Mouse (Mus musculus): ENCODE results near the gene Plch2. TPM values are rescaled to one million over a fixed set of nuclear protein-coding genes. Genes with fewer than 3 reads are reported as not detected.

The Plch2 gene
- polyA plus RNA-seq, 1 experiment from 2014 or later: 0.43 TPM

- peaks cover 4% of the 10 kb centered on the region for H3K27me3 ChIP-seq (replicated peaks; ENCODE audit: control insufficient read depth, insufficient read depth, low read length)
- 56% methylated on average over 4 of the region's 4 CpGs for WGBS
- no peak overlapping the region for H3K4me3 ChIP-seq (ENCODE audit: low read depth, low read length)
- DNase-seq (ENCODE audit: low spot score) (no peak), ATAC-seq (replicated peaks; ENCODE audit: low FRiP score) (no peak)
- H3K4me1 ChIP-seq (replicated peaks; ENCODE audit: control insufficient read depth, insufficient read depth, low read length): peaks cover 5% of the 10 kb centered on the region; the same call in 1 of the 2 replicates
- no peak overlapping the region for H3K4me2 ChIP-seq
- H3K9ac ChIP-seq (ENCODE audit: low read depth, low read length): no peak overlapping the region
- no peak overlapping the region for H3K27ac ChIP-seq (ENCODE audit: low read depth, low read length)
- no peaks in the 10 kb centered on the region for H3K36me3 ChIP-seq (ENCODE audit: control insufficient read depth, insufficient read depth, low read length)
- H3K9me3 ChIP-seq (ENCODE audit: control insufficient read depth, low read length): no peaks in the 10 kb centered on the region
Observed at GRCm38 (mm10) chr4:155015550-155015949, 41.0 kb downstream of the Plch2 start.

DNA sequence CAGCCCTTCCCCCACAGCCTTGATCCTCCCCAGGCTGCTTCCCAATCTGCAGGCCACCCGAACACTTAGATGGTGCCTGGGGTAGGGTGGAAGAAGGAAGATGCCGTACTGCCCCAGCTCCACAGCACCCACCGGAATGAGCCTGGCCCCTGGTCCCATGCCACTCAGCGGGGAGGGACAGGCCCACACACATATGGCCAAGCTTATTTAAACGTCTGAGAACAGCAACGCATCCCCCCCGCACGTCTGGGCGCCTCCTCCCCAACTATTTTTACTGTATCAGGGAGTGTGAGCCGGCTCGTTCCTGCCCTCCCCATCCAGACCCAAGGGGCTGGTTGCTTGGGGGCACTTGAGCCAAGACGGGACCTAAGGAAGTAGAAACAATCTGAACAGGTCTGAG, 41.8 kb downstream of the Plch2 start:
- Histone ChIP-seq H3K9me3 (ENCODE audit: control insufficient read depth, low read length) (no peaks in the 10 kb centered on the region), H3K4me1 (replicated peaks; ENCODE audit: control insufficient read depth, insufficient read depth, low read length) (peaks cover 5% of the 10 kb centered on the region; the same call in 1 of the 2 replicates), H3K36me3 (ENCODE audit: control insufficient read depth, insufficient read depth, low read length) (no peaks in the 10 kb centered on the region), H3K4me2 (no peak overlapping the region), H3K9ac (ENCODE audit: low read depth, low read length) (no peak overlapping the region), H3K4me3 (ENCODE audit: low read depth, low read length) (no peak overlapping the region), H3K27ac (ENCODE audit: low read depth, low read length) (no peak overlapping the region), H3K27me3 (replicated peaks; ENCODE audit: control insufficient read depth, insufficient read depth, low read length) (peaks cover 4% of the 10 kb centered on the region)
- WGBS: 71% methylated on average over 12 of the region's 12 CpGs
- ATAC-seq (replicated peaks; ENCODE audit: low FRiP score) (no peak), DNase-seq (ENCODE audit: low spot score) (no peak)

- peaks cover 5% of the 10 kb centered on the region; the same call in 1 of the 2 replicates for H3K4me1 ChIP-seq (replicated peaks; ENCODE audit: control insufficient read depth, insufficient read depth, low read length)
- no peak overlapping the region for H3K27ac ChIP-seq (ENCODE audit: low read depth, low read length)
- no peak for ATAC-seq (replicated peaks; ENCODE audit: low FRiP score)
- H3K4me2 ChIP-seq: no peak overlapping the region
- 73% methylated on average over 14 of the region's 14 CpGs for WGBS
- peaks cover 4% of the 10 kb centered on the region for H3K27me3 ChIP-seq (replicated peaks; ENCODE audit: control insufficient read depth, insufficient read depth, low read length)
- H3K4me3 ChIP-seq (ENCODE audit: low read depth, low read length): no peak overlapping the region
- H3K36me3 ChIP-seq (ENCODE audit: control insufficient read depth, insufficient read depth, low read length): no peaks in the 10 kb centered on the region
- H3K9ac ChIP-seq (ENCODE audit: low read depth, low read length): no peak overlapping the region
- no peaks in the 10 kb centered on the region for H3K9me3 ChIP-seq (ENCODE audit: control insufficient read depth, low read length)
- no peak for DNase-seq (ENCODE audit: low spot score)
Observed at GRCm38 (mm10) chr4:155014244-155014643, 42.3 kb downstream of the Plch2 start.

DNA sequence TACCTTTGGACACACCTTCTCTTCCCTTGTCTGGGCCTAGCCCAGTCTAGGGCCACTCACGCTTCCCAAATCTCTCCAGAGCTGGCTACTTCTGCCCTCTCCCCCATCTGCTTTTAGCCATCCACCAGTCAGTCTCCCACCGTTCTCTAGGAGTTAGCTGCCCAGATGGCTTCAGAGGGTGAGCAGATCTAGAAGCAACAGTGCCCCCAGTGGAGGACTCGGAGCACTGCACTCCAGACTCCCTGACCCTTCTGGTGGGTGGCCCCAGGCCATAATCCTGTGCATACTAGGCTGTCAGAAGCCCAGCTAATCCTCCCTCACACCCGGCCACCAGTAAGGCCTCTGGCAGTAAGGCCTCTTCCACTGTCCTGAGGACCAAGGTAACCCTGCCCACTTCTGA, 43.8 kb downstream of the Plch2 start:
- H3K36me3 ChIP-seq (ENCODE audit: control insufficient read depth, insufficient read depth, low read length): no peaks in the 10 kb centered on the region
- WGBS: 6% methylated on average over 4 of the region's 4 CpGs
- no peak overlapping the region for H3K9ac ChIP-seq (ENCODE audit: low read depth, low read length)
- no peak overlapping the region for H3K4me2 ChIP-seq
- DNase-seq (ENCODE audit: low spot score): peak; percentile 47
- no peaks in the 10 kb centered on the region for H3K4me1 ChIP-seq (replicated peaks; ENCODE audit: control insufficient read depth, insufficient read depth, low read length)
- no peak overlapping the region for H3K27ac ChIP-seq (ENCODE audit: low read depth, low read length)
- H3K4me3 ChIP-seq (ENCODE audit: low read depth, low read length): no peak overlapping the region
- H3K9me3 ChIP-seq (ENCODE audit: control insufficient read depth, low read length): no peaks in the 10 kb centered on the region
- peaks cover under 1% of the 10 kb centered on the region for H3K27me3 ChIP-seq (replicated peaks; ENCODE audit: control insufficient read depth, insufficient read depth, low read length)
- no peak for ATAC-seq (replicated peaks; ENCODE audit: low FRiP score)

GRCm38 (mm10) chr4:155012115-155012514, 44.5 kb downstream of the Plch2 start:
- ATAC-seq (replicated peaks; ENCODE audit: low FRiP score): no peak
- Histone ChIP-seq H3K36me3 (ENCODE audit: control insufficient read depth, insufficient read depth, low read length) (no peaks in the 10 kb centered on the region), H3K9ac (ENCODE audit: low read depth, low read length) (no peak overlapping the region), H3K4me2 (no peak overlapping the region), H3K27me3 (replicated peaks; ENCODE audit: control insufficient read depth, insufficient read depth, low read length) (no peaks in the 10 kb centered on the region; the same call in 1 of the 2 replicates), H3K4me3 (ENCODE audit: low read depth, low read length) (no peak overlapping the region), H3K4me1 (replicated peaks; ENCODE audit: control insufficient read depth, insufficient read depth, low read length) (no peaks in the 10 kb centered on the region), H3K27ac (ENCODE audit: low read depth, low read length) (no peak overlapping the region), H3K9me3 (ENCODE audit: control insufficient read depth, low read length) (no peaks in the 10 kb centered on the region)
- no peak for DNase-seq (ENCODE audit: low spot score)
- WGBS: 53% methylated on average over 2 of the region's 2 CpGs

DNA sequence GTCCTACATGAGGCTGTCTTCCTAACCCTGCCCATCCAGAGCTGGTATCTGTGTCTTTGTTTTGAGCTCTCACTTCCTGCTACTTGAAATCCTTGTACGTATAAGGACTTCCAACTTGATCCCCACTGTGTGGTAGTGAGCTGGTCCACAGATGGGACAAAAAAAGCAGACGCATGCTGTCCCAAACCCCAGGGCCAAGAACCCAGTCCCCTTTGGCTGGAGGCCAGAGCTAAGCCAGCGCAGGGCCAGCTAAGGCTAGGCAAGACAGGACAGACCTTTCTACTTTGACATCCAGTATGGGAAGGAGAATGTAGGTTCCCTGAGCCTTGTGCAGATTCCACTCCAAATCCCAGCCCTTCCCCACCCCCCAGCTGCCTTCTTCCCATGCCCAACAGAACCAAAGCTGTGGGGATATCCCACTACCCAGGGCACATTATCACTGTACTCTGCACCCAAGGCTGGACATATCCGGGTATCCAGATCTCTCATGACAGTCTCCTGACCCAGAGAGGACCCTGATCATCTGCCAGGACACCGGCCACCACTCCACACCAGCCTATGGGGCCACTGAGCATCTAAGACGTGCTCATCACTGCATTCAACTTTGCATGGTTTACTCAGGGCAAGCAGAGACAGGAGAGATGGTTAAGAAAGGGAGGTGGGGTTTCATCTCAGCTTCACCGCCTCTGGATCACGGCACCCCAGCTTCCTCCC, 45.1 kb downstream of the Plch2 start:
- DNase-seq (ENCODE audit: low spot score): no peak
- H3K4me3 ChIP-seq (ENCODE audit: low read depth, low read length): no peak overlapping the region
- no peak for ATAC-seq (replicated peaks; ENCODE audit: low FRiP score)
- H3K4me1 ChIP-seq (replicated peaks; ENCODE audit: control insufficient read depth, insufficient read depth, low read length): no peaks in the 10 kb centered on the region
- H3K36me3 ChIP-seq (ENCODE audit: control insufficient read depth, insufficient read depth, low read length): no peaks in the 10 kb centered on the region
- 71% methylated on average over 8 of the region's 8 CpGs for WGBS
- no peak overlapping the region for H3K27ac ChIP-seq (ENCODE audit: low read depth, low read length)
- no peak overlapping the region for H3K9ac ChIP-seq (ENCODE audit: low read depth, low read length)
- H3K27me3 ChIP-seq (replicated peaks; ENCODE audit: control insufficient read depth, insufficient read depth, low read length): no peaks in the 10 kb centered on the region; the same call in 1 of the 2 replicates
- H3K4me2 ChIP-seq: no peak overlapping the region
- H3K9me3 ChIP-seq (ENCODE audit: control insufficient read depth, low read length): no peaks in the 10 kb centered on the region

GRCm38 (mm10) chr4:155010870-155011269, 45.7 kb downstream of the Plch2 start:
- H3K9me3 ChIP-seq (ENCODE audit: control insufficient read depth, low read length): no peaks in the 10 kb centered on the region
- 75% methylated on average over 5 of the region's 5 CpGs for WGBS
- H3K36me3 ChIP-seq (ENCODE audit: control insufficient read depth, insufficient read depth, low read length): no peaks in the 10 kb centered on the region
- no peaks in the 10 kb centered on the region for H3K4me1 ChIP-seq (replicated peaks; ENCODE audit: control insufficient read depth, insufficient read depth, low read length)
- H3K27ac ChIP-seq (ENCODE audit: low read depth, low read length): no peak overlapping the region
- no peak overlapping the region for H3K9ac ChIP-seq (ENCODE audit: low read depth, low read length)
- ATAC-seq (replicated peaks; ENCODE audit: low FRiP score) (no peak), DNase-seq (ENCODE audit: low spot score) (no peak)
- no peaks in the 10 kb centered on the region; the same call in 1 of the 2 replicates for H3K27me3 ChIP-seq (replicated peaks; ENCODE audit: control insufficient read depth, insufficient read depth, low read length)
- no peak overlapping the region for H3K4me2 ChIP-seq
- H3K4me3 ChIP-seq (ENCODE audit: low read depth, low read length): no peak overlapping the region

DNA sequence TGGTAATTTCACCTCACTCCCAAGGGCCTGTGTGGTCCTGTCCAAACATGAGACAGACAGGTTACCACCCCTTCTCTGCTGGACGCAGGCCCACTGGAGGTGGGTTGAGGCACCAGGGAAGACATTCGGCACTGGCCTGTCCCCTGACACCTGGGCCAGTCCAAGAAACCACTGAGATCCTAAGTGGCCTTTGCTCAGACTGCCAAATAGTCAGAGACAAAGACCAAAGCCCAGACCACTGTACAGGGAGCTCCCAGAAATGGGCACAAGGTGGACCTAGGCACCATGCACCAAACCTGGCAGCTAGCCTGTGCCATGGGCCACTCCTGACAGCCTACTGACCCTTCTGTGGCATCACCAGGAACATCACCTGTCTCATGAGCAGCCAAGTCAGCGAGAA, 47.4 kb downstream of the Plch2 start:
- 72% methylated on average over 3 of the region's 3 CpGs for WGBS
- Histone ChIP-seq H3K9ac (ENCODE audit: low read depth, low read length) (no peak overlapping the region), H3K4me1 (replicated peaks; ENCODE audit: control insufficient read depth, insufficient read depth, low read length) (no peaks in the 10 kb centered on the region), H3K27me3 (replicated peaks; ENCODE audit: control insufficient read depth, insufficient read depth, low read length) (no peaks in the 10 kb centered on the region; the same call in 1 of the 2 replicates), H3K9me3 (ENCODE audit: control insufficient read depth, low read length) (no peaks in the 10 kb centered on the region), H3K27ac (ENCODE audit: low read depth, low read length) (no peak overlapping the region), H3K4me2 (no peak overlapping the region), H3K36me3 (ENCODE audit: control insufficient read depth, insufficient read depth, low read length) (no peaks in the 10 kb centered on the region), H3K4me3 (ENCODE audit: low read depth, low read length) (no peak overlapping the region)
- ATAC-seq (replicated peaks; ENCODE audit: low FRiP score): no peak
- no peak for DNase-seq (ENCODE audit: low spot score)

GRCm38 (mm10) chr4:155008075-155008474, 48.5 kb downstream of the Plch2 start:
- Histone ChIP-seq H3K4me2 (no peak overlapping the region), H3K9me3 (ENCODE audit: control insufficient read depth, low read length) (no peaks in the 10 kb centered on the region), H3K4me3 (ENCODE audit: low read depth, low read length) (no peak overlapping the region), H3K27ac (ENCODE audit: low read depth, low read length) (no peak overlapping the region), H3K4me1 (replicated peaks; ENCODE audit: control insufficient read depth, insufficient read depth, low read length) (no peaks in the 10 kb centered on the region), H3K36me3 (ENCODE audit: control insufficient read depth, insufficient read depth, low read length) (no peaks in the 10 kb centered on the region), H3K9ac (ENCODE audit: low read depth, low read length) (no peak overlapping the region), H3K27me3 (replicated peaks; ENCODE audit: control insufficient read depth, insufficient read depth, low read length) (no peaks in the 10 kb centered on the region; the same call in 1 of the 2 replicates)
- no peak for DNase-seq (ENCODE audit: low spot score)
- no peak for ATAC-seq (replicated peaks; ENCODE audit: low FRiP score)
